Mouse (Mus musculus): Measurements from ENCODE around the gene Wnt3.
"Not testable (repeated sequence)": the region's sequence is repeated elsewhere in the genome, so short reads cannot be mapped to it uniquely, and the experiment has no call there.

The Wnt3 gene

GRCm38 (mm10) chr11:103773387-103774227 is at the start of gene Wnt3:
TSS of gene Wnt3 (plus strand) at chr11:103774150.
- ATAC-seq (ENCODE audit: insufficient number of reproducible peaks, low FRiP score, low TSS enrichment): peak; percentile 56; the same call in 1 of the 2 replicates

DNA sequence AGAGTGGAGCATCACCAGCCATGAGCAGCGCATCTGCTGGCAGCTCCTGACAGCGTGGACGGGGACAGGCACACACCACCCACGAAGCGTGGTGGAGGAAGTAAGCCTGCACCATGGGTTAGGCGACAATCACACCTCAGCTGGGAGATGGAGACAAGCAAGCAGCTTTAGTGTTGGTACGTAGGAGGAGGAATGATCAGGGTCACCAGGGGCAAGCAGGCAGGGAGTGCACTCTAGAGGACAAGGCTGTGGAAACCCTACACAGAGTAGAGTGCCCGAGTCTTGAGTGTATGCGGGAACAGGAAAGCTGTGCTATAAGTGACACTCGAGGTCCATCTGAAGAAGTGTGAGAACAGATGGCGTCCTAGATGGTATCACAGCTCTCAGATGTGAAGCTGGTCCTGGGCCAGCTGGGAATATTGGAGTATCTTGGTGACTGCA is 49.6 kb upstream of the Wnt3 start:
- ATAC-seq (ENCODE audit: insufficient number of reproducible peaks, low FRiP score, low TSS enrichment): no peak

- ATAC-seq (ENCODE audit: insufficient number of reproducible peaks, low FRiP score, low TSS enrichment): no peak
Observed at GRCm38 (mm10) chr11:103729282-103729985, 44.5 kb upstream of the Wnt3 start.

DNA sequence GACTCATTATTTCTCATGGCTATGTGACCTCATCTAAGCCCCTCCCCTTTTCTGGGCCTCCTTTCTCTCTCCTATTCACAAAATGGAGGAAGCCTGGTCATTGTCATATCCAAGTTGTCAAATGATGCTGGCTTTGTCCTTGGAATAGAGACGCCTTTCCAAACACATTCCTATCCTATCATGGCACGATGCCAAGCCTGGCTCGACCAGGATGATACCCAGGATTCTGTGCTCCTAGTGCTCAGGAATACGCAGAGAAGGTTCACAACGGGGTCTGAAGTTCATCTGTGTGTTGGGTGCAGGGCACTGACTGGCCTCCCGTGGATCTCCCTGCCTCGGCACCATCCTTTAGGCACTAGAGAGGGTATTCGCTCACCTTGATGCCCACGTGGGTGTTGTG is 42.4 kb upstream of the Wnt3 start:
- ATAC-seq (ENCODE audit: insufficient number of reproducible peaks, low FRiP score, low TSS enrichment): no peak

DNA sequence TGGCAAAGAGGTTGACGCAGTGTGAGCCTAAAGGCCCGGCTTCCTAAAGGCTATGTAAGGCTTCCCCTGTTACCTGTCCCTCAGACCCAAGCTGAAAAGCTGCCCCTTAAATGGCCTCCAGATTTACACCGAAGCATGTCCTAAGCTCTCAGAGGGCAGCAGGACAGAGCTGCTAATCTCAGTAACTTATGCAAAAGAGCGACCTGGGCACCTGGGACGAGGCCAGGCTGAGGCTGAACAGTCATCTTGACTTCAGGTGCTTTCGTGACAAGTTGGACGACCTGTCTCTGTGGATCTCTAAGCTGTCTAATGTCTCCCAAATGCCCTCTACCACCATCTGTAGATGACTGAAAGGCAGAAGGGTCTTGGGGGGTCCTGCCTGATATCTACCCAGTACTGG is 41.6 kb upstream of the Wnt3 start:
- no peak for ATAC-seq (ENCODE audit: insufficient number of reproducible peaks, low FRiP score, low TSS enrichment)

DNA sequence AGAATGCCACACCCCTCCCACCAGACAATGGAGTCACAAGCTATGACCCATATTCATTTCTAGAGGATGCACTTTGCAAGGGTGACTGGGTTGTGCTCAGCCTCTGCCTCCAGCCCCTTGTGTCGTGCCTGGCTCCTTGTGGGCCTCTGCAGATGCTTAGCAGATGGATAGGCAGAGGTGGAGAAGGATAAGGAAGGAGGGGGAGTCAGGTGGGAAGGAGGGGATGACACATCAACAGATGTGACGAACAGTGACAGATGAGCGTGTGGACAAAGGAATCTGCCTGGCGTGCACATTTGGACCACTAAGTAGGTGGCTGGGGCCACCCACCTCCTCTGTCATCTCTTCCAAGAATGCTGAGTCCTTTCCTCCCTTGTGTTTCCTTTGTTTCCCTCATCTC is 40.9 kb upstream of the Wnt3 start:
- ATAC-seq (ENCODE audit: insufficient number of reproducible peaks, low FRiP score, low TSS enrichment): no peak

DNA sequence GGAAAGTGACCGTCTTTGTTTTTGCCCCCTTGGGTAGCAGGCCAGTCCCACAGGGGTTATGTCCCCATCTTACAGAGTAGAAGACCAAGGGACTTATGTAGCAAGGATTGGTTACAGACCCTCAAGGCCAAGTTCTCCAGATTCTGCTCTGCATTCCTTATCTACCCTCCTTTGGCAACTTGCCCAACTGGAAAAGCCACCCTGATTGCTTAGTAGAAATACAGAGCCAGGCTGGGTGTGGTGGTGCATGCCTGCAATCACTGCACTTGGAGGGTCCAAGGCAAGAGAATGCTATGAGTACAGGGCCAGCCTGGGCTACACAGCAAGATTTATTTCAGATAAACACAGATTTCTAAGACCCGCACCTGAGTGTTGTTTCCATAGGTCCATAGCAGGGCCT is 40.0 kb upstream of the Wnt3 start:
- no peak for ATAC-seq (ENCODE audit: insufficient number of reproducible peaks, low FRiP score, low TSS enrichment)

- ATAC-seq (ENCODE audit: insufficient number of reproducible peaks, low FRiP score, low TSS enrichment): no peak
Observed at GRCm38 (mm10) chr11:103734411-103735045, 39.4 kb upstream of the Wnt3 start.

DNA sequence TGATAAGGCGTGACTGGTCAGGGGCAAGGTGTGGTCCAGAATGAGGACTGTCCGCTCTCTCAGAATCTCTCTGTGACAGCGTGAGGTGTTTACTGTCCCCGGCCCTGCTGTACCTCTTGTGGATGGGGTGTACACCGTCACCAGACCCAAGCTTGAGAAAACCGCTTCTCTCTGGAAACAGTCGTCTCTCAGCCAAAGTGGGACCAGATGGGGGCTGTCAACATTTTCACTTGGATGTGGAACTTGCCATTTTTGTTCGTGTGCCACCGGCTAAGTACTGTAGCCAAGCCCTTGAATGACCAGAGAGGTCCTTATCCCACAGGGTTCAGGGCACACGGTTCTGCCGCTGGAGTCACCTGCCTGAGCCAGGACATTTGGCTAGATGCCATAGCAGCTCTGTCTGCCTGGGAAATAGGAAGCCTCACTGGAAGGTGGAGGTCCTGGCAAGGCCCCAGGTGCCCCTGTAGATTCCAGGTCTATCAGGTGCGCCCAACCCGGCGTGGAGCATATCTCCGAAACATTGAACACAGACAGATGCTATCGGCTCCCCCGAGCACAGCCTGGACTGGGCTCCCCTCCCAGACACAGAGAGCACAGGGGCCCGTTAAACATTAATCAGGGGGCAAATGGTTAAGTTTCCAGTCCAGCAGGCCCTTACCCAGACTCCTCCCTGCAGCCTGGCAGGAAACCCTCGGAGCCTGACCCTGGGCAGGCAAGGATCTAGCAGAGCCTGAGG is 38.7 kb upstream of the Wnt3 start:
- no peak for ATAC-seq (ENCODE audit: insufficient number of reproducible peaks, low FRiP score, low TSS enrichment)

- no peak for ATAC-seq (ENCODE audit: insufficient number of reproducible peaks, low FRiP score, low TSS enrichment)
Observed at GRCm38 (mm10) chr11:103749306-103750089, 24.5 kb upstream of the Wnt3 start, which contains the start of gene Wnt9b. TSS of gene Wnt9b (minus strand) at chr11:103749821.

- no peak for ATAC-seq (ENCODE audit: insufficient number of reproducible peaks, low FRiP score, low TSS enrichment)
Observed at GRCm38 (mm10) chr11:103750612-103751011, 23.3 kb upstream of the Wnt3 start.

DNA sequence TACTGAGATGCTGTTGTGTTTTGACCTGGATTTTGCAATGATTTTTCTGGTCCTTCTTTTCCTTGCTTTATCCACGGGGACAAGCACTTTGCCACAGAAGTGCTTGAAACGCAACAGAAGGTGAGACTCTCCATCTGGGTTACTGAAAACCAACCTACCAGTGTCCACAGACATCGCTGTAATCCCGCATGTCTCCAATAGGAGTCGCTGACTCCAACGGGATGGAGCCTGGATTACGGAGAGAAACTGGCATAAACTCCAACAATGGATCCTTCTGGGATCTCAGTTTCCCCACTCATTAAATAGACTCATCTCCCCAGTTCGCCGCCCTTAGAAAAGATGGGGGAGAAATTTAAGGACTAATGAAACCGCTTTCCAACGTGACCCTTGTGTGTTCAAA is 15.9 kb upstream of the Wnt3 start:
- ATAC-seq (ENCODE audit: insufficient number of reproducible peaks, low FRiP score, low TSS enrichment): no peak

GRCm38 (mm10) chr11:103758706-103759105 is 15.2 kb upstream of the Wnt3 start:
- ATAC-seq (ENCODE audit: insufficient number of reproducible peaks, low FRiP score, low TSS enrichment): no peak

- no peak for ATAC-seq (ENCODE audit: insufficient number of reproducible peaks, low FRiP score, low TSS enrichment)
Observed at GRCm38 (mm10) chr11:103760101-103760500, 13.8 kb upstream of the Wnt3 start.

DNA sequence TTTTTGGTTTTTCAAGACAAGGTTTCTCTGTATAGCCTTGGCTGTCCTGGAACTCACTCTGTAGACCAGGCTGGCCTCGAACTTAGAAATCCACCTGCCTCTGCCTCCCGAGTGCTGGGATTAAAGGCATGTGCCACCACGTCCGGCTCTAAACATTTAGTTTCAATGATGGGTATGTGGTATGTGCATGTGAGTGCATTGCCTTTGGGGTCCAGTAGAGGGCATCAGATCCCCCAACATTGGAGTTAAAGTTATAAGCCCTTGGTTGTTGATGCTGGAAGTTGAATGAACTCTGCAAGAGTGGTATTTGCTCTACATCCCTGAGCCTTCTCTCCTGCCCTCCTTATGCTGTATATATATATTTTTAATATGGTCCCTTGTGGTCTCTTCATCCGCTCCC is 13.1 kb upstream of the Wnt3 start:
- ATAC-seq (ENCODE audit: insufficient number of reproducible peaks, low FRiP score, low TSS enrichment): not testable (repeated sequence)

DNA sequence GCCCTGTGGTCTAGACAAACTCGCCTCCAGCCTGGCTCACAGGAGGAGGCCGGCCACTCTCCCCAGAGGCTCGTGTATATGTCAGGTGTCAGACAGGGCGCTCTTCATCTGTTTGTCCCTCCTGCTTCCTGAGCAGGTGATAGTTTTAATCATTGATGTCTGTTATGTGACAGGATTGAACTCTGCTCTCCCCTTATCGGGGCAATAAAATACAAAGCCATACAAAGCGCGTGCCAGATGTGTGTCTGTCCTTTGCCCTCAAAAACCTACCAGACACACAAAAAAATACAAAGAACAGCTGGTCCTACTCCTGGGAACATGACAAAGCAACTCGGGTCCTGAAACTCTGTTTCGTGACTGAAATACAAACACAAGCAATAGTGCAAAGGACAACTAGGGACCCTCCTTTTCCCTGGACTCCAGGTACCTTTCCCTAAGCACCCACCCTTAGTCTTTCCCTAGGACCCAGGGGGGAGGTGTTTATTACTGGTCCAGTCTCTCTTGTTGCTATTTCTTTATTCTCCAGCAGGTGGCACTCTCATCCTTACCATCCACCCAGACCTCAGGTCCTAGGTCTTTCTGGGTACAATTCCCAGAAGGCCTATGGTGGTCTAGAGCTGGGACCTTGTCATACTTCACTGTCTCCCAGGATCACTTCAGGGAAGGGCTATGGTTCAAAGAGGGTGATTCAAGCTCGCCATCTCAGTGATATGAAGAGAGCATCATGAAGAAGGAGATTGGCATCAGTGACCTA is 10.4 kb upstream of the Wnt3 start:
- ATAC-seq (ENCODE audit: insufficient number of reproducible peaks, low FRiP score, low TSS enrichment): no peak; the same call in 1 of the 2 replicates

- no peak for ATAC-seq (ENCODE audit: insufficient number of reproducible peaks, low FRiP score, low TSS enrichment)
Observed at GRCm38 (mm10) chr11:103764601-103765000, 9.3 kb upstream of the Wnt3 start.

DNA sequence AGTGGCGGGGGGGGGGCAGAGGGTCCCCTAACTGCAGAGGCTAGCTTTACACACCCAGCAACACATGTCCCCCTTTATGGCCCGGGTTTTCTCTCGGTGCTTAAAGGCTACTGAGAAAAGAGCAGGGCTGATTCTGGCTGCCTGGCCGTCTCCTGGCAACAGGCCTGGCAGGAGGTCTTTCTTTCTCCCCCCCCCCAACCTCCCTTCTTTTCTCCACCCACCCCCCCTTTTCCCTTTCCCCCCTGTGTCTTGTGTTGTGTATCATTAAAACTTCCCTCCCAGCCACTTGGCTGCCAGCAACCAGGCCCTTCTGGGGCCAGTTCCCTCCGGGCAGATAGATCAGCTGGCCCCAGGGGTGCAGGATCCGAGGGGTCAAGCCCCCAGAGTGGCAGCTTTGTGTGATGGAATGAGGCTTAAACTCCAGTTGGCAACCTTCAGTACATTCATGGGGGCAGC is 8.4 kb upstream of the Wnt3 start:
- no peak for ATAC-seq (ENCODE audit: insufficient number of reproducible peaks, low FRiP score, low TSS enrichment)
